Mouse (Mus musculus) limb, embryonic 13.5 days (tissue): ENCODE measurements around the gene Wdfy3. TPM values are rescaled to one million over a fixed set of nuclear protein-coding genes. Genes with fewer than 3 reads are reported as not detected.

Source experiments
- ATAC-seq: fragments of 200-750 bp; cut with Nextera tagmentation; 2 replicates; pipeline ENCODE4 v1.8.0; 2017; ENCODE audit warnings: low read depth, moderate number of reproducible peaks, moderate TSS enrichment; ENCODE audit not compliant: low FRiP score
- H3K27ac ChIP-seq: fragments of 300-500 bp; sonication (generic); 2 replicates; pipeline ENCODE4 v1.5.1; 2015; ENCODE audit warnings: inconsistent platforms, mild to moderate bottlenecking, moderate library complexity
- H3K27me3 ChIP-seq: fragments of 300-500 bp; sonication (generic); 2 replicates; pipeline ENCODE4 v1.6.1; 2015; ENCODE audit warnings: mild to moderate bottlenecking, inconsistent platforms
- H3K36me3 ChIP-seq: fragments of 300-500 bp; sonication (generic); 2 replicates; pipeline ENCODE4 v1.6.1; 2015; ENCODE audit warnings: inconsistent platforms, mild to moderate bottlenecking, moderate library complexity
- H3K4me1 ChIP-seq: fragments of 300-500 bp; sonication (generic); 2 replicates; pipeline ENCODE4 v1.6.1; 2015; ENCODE audit warnings: inconsistent platforms
- H3K4me2 ChIP-seq: fragments of 300-500 bp; sonication (generic); replicated peaks from 2 replicates; pipeline ENCODE4 v1.6.1; 2015; ENCODE audit warnings: inconsistent platforms, mild to moderate bottlenecking, moderate library complexity
- H3K4me3 ChIP-seq: fragments of 300-500 bp; sonication (generic); 2 replicates; pipeline ENCODE4 v1.5.1; 2015; ENCODE audit warnings: moderate library complexity, mild to moderate bottlenecking, inconsistent platforms
- H3K9ac ChIP-seq: fragments of 300-500 bp; sonication (generic); 2 replicates; pipeline ENCODE4 v1.6.1; 2015; ENCODE audit warnings: mild to moderate bottlenecking, inconsistent platforms
- H3K9me3 ChIP-seq: fragments of 300-500 bp; sonication (generic); 2 replicates; pipeline ENCODE4 v1.6.1; 2016; ENCODE audit warnings: inconsistent platforms
- WGBS: fragments of 180-500 bp; shearing (Covaris S2); methylation state at CpG from one replicate; pipeline ENCODE4 v1.1.7; 2015; 5-methylcytosine and 5-hydroxymethylcytosine counted together
- polyA plus RNA-seq: library from polyadenylated mRNA; unstranded; fragments of >200 nt; fragmentation: Nextera tagmentation; extraction: Ambion mirVana; gene quantifications from 2 replicates; pipeline ENCODE4 v1.2.1, GENCODE M21; 2015

The Wdfy3 gene
- polyA plus RNA-seq, 1 experiment from 2014 or later, result 18.6 TPM

DNA sequence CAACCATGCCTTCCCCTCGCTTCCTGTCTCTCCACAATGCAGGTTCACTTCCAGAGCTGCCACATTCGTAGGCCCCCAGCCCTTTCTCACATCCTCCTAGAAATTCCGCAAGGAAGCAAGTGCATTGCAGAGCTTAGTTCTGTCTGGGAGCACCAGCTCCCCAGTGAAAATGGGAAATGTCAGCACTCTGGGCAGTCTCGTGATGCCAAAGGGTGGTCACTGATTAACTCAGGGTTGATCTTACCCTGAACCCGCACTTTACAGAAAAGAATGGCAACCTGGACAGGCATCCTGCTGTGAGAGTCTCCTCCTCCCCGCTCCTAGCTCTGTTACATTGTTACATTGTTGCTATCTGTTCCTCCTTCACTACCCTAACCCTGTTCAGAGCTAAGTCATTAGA, 16.8 kb downstream of the Wdfy3 start:
- peaks cover 5% of the 10 kb centered on the region; the same call in 1 of the 2 replicates for H3K36me3 ChIP-seq
- 90% methylated on average over 6 of the region's 6 CpGs for whole genome bisulfite sequencing
- peaks cover 49% of the 10 kb centered on the region for H3K4me1 ChIP-seq
- no peak overlapping the region for H3K4me3 ChIP-seq
- H3K27me3 ChIP-seq, result no peaks in the 10 kb centered on the region
- no peak overlapping the region for H3K27ac ChIP-seq
- no peak for ATAC-seq
- no peak overlapping the region for H3K4me2 ChIP-seq
- H3K9me3 ChIP-seq, result no peaks in the 10 kb centered on the region
- H3K9ac ChIP-seq, result no peak overlapping the region

DNA sequence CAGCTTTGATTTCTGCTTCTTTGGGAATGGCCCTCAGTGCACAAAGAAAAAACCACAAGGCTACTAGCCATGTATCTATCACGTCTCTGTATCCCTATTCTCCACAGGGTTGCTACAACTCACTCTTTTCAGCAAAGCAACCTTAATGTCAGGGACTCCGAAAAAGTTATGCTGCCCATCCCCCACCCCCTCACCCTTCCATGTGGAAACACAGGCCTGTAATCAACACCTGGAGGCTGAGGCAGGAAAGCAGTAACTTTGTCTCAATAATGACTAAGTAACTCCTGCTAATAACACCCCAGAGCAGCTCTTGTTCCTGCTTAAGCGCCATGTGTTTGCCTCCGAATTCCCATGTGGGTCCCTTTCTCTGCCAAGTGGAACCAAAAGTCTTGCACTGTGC, 17.3 kb downstream of the Wdfy3 start:
- H3K9ac ChIP-seq, result no peak overlapping the region
- 85% methylated on average over 4 of the region's 4 CpGs for WGBS
- peaks cover 48% of the 10 kb centered on the region for H3K4me1 ChIP-seq
- no peak overlapping the region for H3K4me2 ChIP-seq
- H3K4me3 ChIP-seq, result no peak overlapping the region
- ATAC-seq, result no peak
- no peak overlapping the region for H3K27ac ChIP-seq
- no peaks in the 10 kb centered on the region for H3K9me3 ChIP-seq
- H3K36me3 ChIP-seq, result peaks cover 5% of the 10 kb centered on the region; the same call in 1 of the 2 replicates
- H3K27me3 ChIP-seq, result no peaks in the 10 kb centered on the region

DNA sequence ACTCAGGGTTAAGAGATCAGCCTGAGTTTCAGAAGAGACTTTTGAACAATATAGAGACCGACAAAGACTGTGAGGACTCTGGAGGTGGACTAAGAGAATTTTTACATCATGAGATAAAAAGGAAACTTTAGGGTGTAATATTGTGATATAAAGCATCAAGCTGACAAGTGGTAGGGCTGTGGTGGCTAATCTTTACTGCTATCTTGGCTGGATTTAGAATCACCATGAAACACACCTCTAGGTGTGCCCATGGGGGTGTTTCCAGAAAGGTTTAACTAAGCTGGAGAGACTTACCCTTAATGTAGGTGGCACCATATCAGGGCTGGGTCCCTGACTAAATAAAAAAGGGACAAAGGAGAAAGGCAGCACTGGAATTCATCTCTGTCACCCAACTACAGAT, 19.0 kb downstream of the Wdfy3 start:
- no peak overlapping the region for H3K4me2 ChIP-seq
- no peaks in the 10 kb centered on the region for H3K27me3 ChIP-seq
- no peak overlapping the region for H3K4me3 ChIP-seq
- no peak overlapping the region for H3K9ac ChIP-seq
- no peak for ATAC-seq
- H3K36me3 ChIP-seq, result peaks cover 5% of the 10 kb centered on the region; the same call in 1 of the 2 replicates
- 98% methylated on average over 1 of the region's 1 CpGs for WGBS
- no peaks in the 10 kb centered on the region for H3K9me3 ChIP-seq
- no peak overlapping the region for H3K27ac ChIP-seq
- peaks cover 55% of the 10 kb centered on the region for H3K4me1 ChIP-seq

DNA sequence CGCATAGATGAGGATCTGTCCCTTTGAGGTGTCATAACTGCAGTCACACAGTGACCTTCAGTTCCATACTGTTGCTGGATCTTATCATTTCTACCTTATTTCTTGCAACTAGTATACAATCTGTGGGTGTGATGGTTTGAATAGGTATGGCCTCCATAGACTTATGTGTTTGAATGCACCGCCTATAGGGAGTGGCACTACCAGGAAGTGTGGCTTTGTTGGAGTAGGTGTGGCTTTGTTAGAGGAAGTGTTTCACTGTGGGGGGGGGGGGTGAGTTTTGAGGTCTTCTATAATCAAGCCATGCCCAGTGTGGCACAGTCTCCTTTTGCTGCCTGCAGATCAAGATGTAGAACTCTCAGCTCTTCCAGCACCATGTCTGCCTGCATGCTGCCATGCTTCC, 21.3 kb downstream of the Wdfy3 start:
- Histone ChIP-seq H3K4me3 (no peak overlapping the region), H3K4me1 (peaks cover 45% of the 10 kb centered on the region), H3K36me3 (peaks cover 5% of the 10 kb centered on the region; the same call in 1 of the 2 replicates), H3K4me2 (no peak overlapping the region), H3K9me3 (no peaks in the 10 kb centered on the region), H3K9ac (no peak overlapping the region), H3K27ac (no peak overlapping the region), H3K27me3 (no peaks in the 10 kb centered on the region)
- WGBS, result 95% methylated on average over 2 of the region's 2 CpGs
- no peak for ATAC-seq

DNA sequence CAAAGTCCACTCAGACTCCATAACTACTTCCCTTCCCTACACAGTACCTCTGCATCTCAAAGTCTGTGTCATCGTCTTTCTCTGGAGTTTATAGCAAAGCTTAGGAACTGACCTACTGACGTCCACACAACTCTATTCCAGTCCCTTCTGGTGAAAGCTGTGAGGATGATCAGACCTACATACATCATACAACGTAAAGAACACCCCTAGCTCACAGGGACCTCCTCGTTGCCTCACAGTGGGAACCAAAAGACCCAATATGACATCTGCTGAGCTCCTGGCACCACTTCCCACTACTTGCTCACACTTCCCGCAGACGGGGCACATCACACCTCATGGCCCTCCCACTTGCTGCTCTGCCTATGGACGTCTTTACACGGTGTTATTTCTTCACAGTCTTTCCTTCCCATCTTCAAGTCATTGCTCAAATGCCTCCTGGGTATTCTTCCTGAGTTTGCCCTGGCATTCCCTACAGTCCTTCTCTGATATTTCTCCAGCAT, 23.1 kb downstream of the Wdfy3 start:
- H3K9me3 ChIP-seq, result no peaks in the 10 kb centered on the region
- H3K36me3 ChIP-seq, result no peaks in the 10 kb centered on the region; the same call in 1 of the 2 replicates
- peaks cover 36% of the 10 kb centered on the region for H3K4me1 ChIP-seq
- H3K4me3 ChIP-seq, result no peak overlapping the region
- H3K9ac ChIP-seq, result no peak overlapping the region
- ATAC-seq, result no peak
- peak overlapping the region; percentile 52; the same call in 1 of the 2 replicates for H3K27ac ChIP-seq
- no peak overlapping the region for H3K4me2 ChIP-seq
- 73% methylated on average over 8 of the region's 8 CpGs for WGBS
- no peaks in the 10 kb centered on the region for H3K27me3 ChIP-seq

DNA sequence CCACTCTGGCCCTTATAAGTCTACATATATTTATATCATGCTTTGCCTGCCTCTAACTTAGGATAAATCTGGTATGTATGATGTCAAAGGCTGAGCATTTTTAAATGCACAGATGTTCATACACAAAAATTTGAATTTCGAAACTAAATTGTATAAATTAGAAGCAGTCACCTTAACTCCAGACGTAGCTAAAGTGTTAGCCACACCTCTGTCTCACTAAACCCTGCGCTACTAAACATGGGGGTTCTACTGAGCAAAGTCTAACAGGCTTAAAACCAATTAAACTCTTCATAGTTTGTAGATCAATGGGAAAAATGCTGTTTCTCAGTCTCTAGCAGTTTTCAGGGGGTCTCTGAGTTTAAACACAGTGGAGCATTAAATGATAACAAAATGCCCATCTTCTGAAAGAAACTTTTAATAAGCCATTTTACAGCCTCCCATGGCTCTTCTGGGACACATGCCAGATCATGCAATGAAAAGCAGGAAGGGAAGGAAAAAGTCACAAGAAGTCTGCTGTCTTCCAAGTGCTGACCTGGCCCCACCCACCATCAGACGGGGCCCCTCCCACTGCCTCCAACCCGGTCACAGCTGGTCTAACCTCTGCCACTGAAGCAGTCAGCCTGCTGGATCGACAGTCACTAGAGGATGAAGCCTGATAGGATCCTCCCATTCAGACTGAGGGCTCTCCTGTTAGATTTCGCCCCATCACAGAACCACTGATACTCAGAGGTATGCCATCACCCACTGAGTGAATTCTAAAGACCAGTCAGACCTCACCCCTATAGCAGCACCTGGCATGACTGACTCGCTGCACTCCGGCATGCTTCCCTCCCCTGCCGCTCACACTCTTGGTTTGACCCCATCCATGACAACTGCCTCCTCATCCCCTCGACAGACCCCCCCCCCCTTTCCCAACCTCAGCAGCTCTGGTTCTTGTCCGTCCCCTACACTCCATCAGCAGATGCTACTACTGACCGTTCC, 23.8 kb downstream of the Wdfy3 start:
- no peak overlapping the region for H3K9ac ChIP-seq
- peaks cover 7% of the 10 kb centered on the region for H3K36me3 ChIP-seq
- peak; percentile 49; the same call in 1 of the 2 replicates for ATAC-seq
- no peak overlapping the region for H3K4me3 ChIP-seq
- peak overlapping the region; percentile 52; the same call in 1 of the 2 replicates for H3K27ac ChIP-seq
- WGBS, result 75% methylated on average over 13 of the region's 13 CpGs
- H3K27me3 ChIP-seq, result no peaks in the 10 kb centered on the region
- no peaks in the 10 kb centered on the region for H3K9me3 ChIP-seq
- no peak overlapping the region for H3K4me2 ChIP-seq
- peaks cover 36% of the 10 kb centered on the region for H3K4me1 ChIP-seq

DNA sequence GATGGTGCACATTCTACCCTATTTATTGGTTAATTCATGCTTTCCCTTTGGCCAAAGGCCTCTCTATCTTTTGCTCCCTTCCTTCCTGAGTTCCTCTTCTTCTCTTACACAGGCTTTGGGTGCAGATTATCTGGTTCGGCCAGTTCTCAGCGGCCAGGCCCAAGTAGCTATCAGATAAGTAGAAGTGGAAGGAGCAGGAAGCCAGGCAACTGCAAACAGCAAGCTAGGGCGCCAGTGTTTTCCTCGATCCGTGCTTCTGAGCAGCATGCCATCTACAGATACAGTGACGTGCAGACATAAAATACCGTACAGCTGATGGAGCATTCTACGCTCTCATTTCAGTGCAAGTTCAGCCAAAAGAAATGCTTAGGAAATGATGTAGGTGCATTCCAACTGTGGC, 24.5 kb downstream of the Wdfy3 start:
- H3K4me2 ChIP-seq, result no peak overlapping the region
- WGBS, result 80% methylated on average over 8 of the region's 8 CpGs
- H3K4me1 ChIP-seq, result peaks cover 36% of the 10 kb centered on the region
- peak overlapping the region; percentile 1; the same call in 1 of the 2 replicates for H3K27ac ChIP-seq
- no peak overlapping the region for H3K4me3 ChIP-seq
- H3K9ac ChIP-seq, result no peak overlapping the region
- no peaks in the 10 kb centered on the region for H3K27me3 ChIP-seq
- no peaks in the 10 kb centered on the region for H3K9me3 ChIP-seq
- ATAC-seq, result no peak
- peaks cover 15% of the 10 kb centered on the region for H3K36me3 ChIP-seq

DNA sequence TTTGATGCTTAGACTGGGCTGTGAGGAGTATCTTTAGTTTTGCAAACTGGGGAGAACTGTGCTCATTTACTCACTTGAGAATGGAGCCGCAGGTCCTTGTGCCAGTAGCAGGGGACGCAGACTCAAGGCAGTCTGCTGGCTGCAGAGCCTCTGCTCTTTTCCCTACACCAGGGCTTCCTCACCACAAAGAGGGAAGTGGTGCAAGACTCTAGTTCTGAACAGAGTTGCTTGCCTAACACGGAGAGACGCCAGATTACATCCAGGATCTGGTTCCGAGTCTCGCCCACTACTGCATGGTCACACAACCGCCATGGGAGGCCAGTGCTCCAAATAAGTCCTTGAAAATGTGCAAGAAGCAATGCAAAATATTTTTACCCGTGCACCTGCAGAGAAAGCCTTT, 36.4 kb downstream of the Wdfy3 start:
- Histone ChIP-seq H3K27ac (no peak overlapping the region), H3K4me1 (no peaks in the 10 kb centered on the region), H3K9me3 (peaks cover 7% of the 10 kb centered on the region), H3K27me3 (no peaks in the 10 kb centered on the region), H3K36me3 (peaks cover 97% of the 10 kb centered on the region), H3K4me2 (no peak overlapping the region), H3K9ac (no peak overlapping the region), H3K4me3 (no peak overlapping the region)
- 90% methylated on average over 8 of the region's 8 CpGs for WGBS
- no peak for ATAC-seq

DNA sequence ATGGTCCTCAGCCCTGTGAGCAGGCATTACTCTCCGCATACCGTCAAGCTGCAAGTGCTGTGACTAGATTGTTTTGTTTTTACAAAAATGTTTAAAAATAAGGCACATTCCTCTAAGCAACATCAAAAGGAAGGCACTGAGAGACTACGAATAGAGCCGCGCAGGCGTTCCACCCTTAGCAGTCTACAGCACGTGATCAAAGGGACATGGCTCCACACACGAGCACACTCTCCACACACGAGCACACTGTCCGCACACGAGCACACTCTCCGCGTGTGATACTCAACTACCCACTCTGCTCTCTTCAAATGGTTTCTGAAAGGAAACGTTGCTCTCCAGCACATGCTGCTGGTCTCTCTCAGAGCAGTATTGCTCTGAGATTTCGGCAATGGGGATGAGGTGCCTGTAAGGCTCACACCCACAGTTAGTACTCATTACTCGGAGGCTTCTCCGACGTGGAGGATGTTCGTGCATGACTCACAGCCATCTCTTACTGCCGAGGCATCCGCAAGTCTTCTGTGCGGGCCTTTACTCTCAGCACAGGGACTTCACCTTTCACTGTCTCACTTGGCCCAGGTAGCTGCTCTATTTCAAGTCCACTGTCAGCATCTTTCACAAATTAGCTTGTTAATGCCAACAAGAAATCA, 37.0 kb downstream of the Wdfy3 start:
- H3K9me3 ChIP-seq, result peaks cover 7% of the 10 kb centered on the region
- H3K36me3 ChIP-seq, result peaks cover 97% of the 10 kb centered on the region
- no peak for ATAC-seq
- H3K4me2 ChIP-seq, result no peak overlapping the region
- no peaks in the 10 kb centered on the region for H3K27me3 ChIP-seq
- H3K4me1 ChIP-seq, result no peaks in the 10 kb centered on the region
- no peak overlapping the region for H3K4me3 ChIP-seq
- H3K27ac ChIP-seq, result no peak overlapping the region
- 91% methylated on average over 22 of the region's 22 CpGs for WGBS
- H3K9ac ChIP-seq, result no peak overlapping the region

DNA sequence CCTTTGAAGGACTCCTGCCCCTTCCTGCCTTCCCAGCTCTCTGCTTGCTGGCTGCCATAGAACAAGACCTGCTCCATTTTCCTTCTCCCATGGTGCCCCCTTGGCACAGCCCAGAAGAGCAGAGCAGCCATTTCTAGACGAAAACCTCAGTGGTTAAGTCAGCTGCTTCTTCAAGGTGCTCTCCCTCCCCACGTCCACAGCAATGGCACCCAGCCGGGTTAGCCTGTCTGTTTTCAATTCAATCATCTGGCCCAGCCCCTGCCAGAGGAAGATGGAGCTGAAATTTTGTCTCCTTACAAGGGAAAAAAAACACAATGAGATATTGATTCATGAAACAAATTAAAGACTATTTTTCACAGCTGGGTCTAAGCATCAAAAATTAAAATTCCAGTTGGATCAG, 37.5 kb downstream of the Wdfy3 start:
- Histone ChIP-seq H3K36me3 (peaks cover 97% of the 10 kb centered on the region), H3K27me3 (no peaks in the 10 kb centered on the region), H3K9me3 (peaks cover 7% of the 10 kb centered on the region), H3K4me1 (no peaks in the 10 kb centered on the region), H3K4me2 (no peak overlapping the region), H3K27ac (no peak overlapping the region), H3K4me3 (no peak overlapping the region), H3K9ac (no peak overlapping the region)
- WGBS, result 74% methylated on average over 3 of the region's 3 CpGs
- ATAC-seq, result no peak

DNA sequence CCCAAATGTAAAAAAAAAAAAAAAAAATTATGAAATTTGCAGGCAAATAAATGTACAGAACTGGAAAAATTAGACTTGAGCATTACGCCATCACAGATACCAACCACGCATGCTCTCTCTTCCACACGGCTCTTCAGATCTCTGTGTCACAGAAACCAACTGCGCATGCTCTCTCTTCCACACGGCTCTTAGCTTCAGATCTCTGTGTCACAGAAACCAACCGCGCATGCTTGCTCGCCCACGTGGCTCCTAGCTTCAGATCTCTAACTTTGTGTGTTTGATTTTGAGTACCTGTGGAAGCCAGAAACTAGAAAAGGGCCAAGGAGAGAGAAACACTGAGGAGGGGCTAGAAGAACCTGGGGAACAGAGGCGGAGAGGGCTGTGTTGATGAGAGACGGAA, 46.3 kb downstream of the Wdfy3 start:
- Histone ChIP-seq H3K9me3 (peaks cover 2% of the 10 kb centered on the region), H3K4me2 (no peak overlapping the region), H3K36me3 (peaks cover 70% of the 10 kb centered on the region), H3K4me3 (no peak overlapping the region), H3K4me1 (no peaks in the 10 kb centered on the region), H3K9ac (no peak overlapping the region), H3K27ac (no peak overlapping the region), H3K27me3 (no peaks in the 10 kb centered on the region)
- 95% methylated on average over 11 of the region's 11 CpGs for WGBS
- no peak for ATAC-seq
